ENCODE assay signal across 23 mouse cellular contexts in genomic region chr6:5154786-5155185, GRCm38 (mm10). TPM values are rescaled to one million over a fixed set of nuclear protein-coding genes. Genes with fewer than 3 reads are reported as not detected.
DNase-seq lines count a peak whose midpoint lies in the region; ATAC-seq lines count a peak whose summit lies in the region.
"Had no signal": no experiment of that assay in that cellular context is flagged by ENCODE, and none has a peak within 500 bp of the region (broad histone marks: within the 10 kb centered on the region; RNA-seq: fewer than 3 reads in every experiment).

No protein-coding gene starts in this region.

- intact Hi-C loops in heart, postnatal 25 days (cut with DNase I): no loop called here

- H3K27ac ChIP-seq in liver, embryonic 12.5 days: peak overlapping the region; percentile 97
- H3K27ac ChIP-seq in liver, embryonic 16.5 days (ENCODE audit: low read length): peak overlapping the region; percentile 96
- H3K27ac ChIP-seq: embryonic facial prominence, embryonic 15.5 days; forebrain, embryonic 13.5 days; heart, adult 2 months; heart, embryonic 15.5 days; hindbrain, embryonic 15.5 days had no signal

- DNase-seq in 3T3-L1 (ENCODE audit: low read depth, low spot score): peak; percentile 53
- DNase-seq in thymus, postnatal 4 days: no peak
- no peak for DNase-seq in neural tube, embryonic 10.5 days (ENCODE audit: extremely low spot score, low spot score)
- DNase-seq in heart, postnatal 25 days (ENCODE audit: low spot score): no peak
- DNase-seq: adrenal gland, adult 2 months; adrenal gland, postnatal 25 days; cerebellum, adult 11 months; cerebellum, adult 8-10 months; cerebellum, postnatal 14 days; embryo, embryonic 11 days; heart, adult 2 months; heart, postnatal 36 days had no signal

- peak overlapping the region; percentile 46 for H3K4me3 ChIP-seq in liver, embryonic 12.5 days
- H3K4me3 ChIP-seq in liver, embryonic 16.5 days (ENCODE audit: low read depth, low read length): peak overlapping the region; percentile 14
- H3K4me3 ChIP-seq: embryonic facial prominence, embryonic 15.5 days; forebrain, embryonic 13.5 days; heart, adult 2 months; heart, embryonic 15.5 days; hindbrain, embryonic 15.5 days had no signal

- peaks cover 90% of the 10 kb centered on the region for H3K4me1 ChIP-seq in liver, embryonic 12.5 days
- H3K4me1 ChIP-seq in liver, embryonic 16.5 days (ENCODE audit: control insufficient read depth, low read depth, low read length): peaks cover 47% of the 10 kb centered on the region
- H3K4me1 ChIP-seq: embryonic facial prominence, embryonic 15.5 days had no signal

- peaks cover 4% of the 10 kb centered on the region; the same call in 1 of the 2 replicates for H3K36me3 ChIP-seq in liver, embryonic 12.5 days
- H3K36me3 ChIP-seq in liver, embryonic 16.5 days (ENCODE audit: control insufficient read depth, insufficient read depth): no peaks in the 10 kb centered on the region
- H3K36me3 ChIP-seq: heart, embryonic 15.5 days had no signal

- no peaks in the 10 kb centered on the region for H3K27me3 ChIP-seq in liver, embryonic 12.5 days (replicated peaks)
- no peaks in the 10 kb centered on the region for H3K27me3 ChIP-seq in liver, embryonic 16.5 days (ENCODE audit: control insufficient read depth, insufficient read depth, low read depth, low read length)
- H3K27me3 ChIP-seq: CH12.LX; embryonic facial prominence, embryonic 15.5 days; forebrain, embryonic 13.5 days; heart, embryonic 15.5 days; hindbrain, embryonic 15.5 days had no signal

- 36% methylated on average over 6 of the region's 6 CpGs for WGBS in liver, embryonic 12.5 days (ENCODE audit: insufficient replicate concordance)
- WGBS in liver, embryonic 16.5 days (ENCODE audit: insufficient replicate concordance): 42% methylated on average over 6 of the region's 6 CpGs

- no peaks in the 10 kb centered on the region for H3K9me3 ChIP-seq in liver, embryonic 12.5 days (replicated peaks)
- H3K9me3 ChIP-seq in liver, embryonic 16.5 days (replicated peaks; ENCODE audit: control insufficient read depth, low read length): no peaks in the 10 kb centered on the region
- H3K9me3 ChIP-seq: embryonic facial prominence, embryonic 15.5 days; forebrain, embryonic 13.5 days; heart, embryonic 15.5 days; hindbrain, embryonic 15.5 days had no signal

- ATAC-seq in erythroblast, adult 5-6 weeks (replicated peaks; ENCODE audit: low FRiP score, poor library complexity, severe bottlenecking): 0 out of 2 replicates have a peak, but pooled peaks have one; percentile 21
- no peak for ATAC-seq in liver, embryonic 12.5 days
- peak; percentile 15 for ATAC-seq in liver, embryonic 16.5 days (ENCODE audit: low read depth)

- peak overlapping the region; percentile 66 for H3K9ac ChIP-seq in liver, embryonic 12.5 days
- peak overlapping the region; percentile 52; the same call in 1 of the 2 replicates for H3K9ac ChIP-seq in liver, embryonic 16.5 days (ENCODE audit: low read depth, low read length)
- H3K9ac ChIP-seq: embryonic facial prominence, embryonic 15.5 days; forebrain, embryonic 13.5 days; heart, embryonic 15.5 days; hindbrain, embryonic 15.5 days had no signal

- peak overlapping the region; percentile 66 for H3K4me2 ChIP-seq in liver, embryonic 12.5 days
- peak overlapping the region; percentile 45 for H3K4me2 ChIP-seq in liver, embryonic 16.5 days (ENCODE audit: low read depth, low read length)
- H3K4me2 ChIP-seq: embryonic facial prominence, embryonic 15.5 days; forebrain, embryonic 13.5 days; heart, embryonic 11.5 days; heart, embryonic 15.5 days; hindbrain, embryonic 15.5 days had no signal

RNA-seq across cellular contexts. Expression of gene Pon1, which starts 39.0 kb away (rescaled TPM):
- not detected in 2 replicates for total RNA-seq in erythroblast, adult 5-6 weeks (2015; ENCODE audit: low replicate concordance)
- total RNA-seq in erythroblast, adult 5-6 weeks (2017; ENCODE audit: low replicate concordance): 0.60 TPM in 1 of 2 replicates, not detected in the other
- 0.66 and 0.98 TPM in 2 replicates for polyA plus RNA-seq in liver, embryonic 12.5 days (2016; fragmentation: Nextera tagmentation; extraction: Ambion mirVana)
- 15.5 and 19.2 TPM in 2 replicates for polyA plus RNA-seq in liver, embryonic 16.5 days (2015; fragmentation: Nextera tagmentation; extraction: Ambion mirVana)
- not detected for total RNA-seq in heart, postnatal 25 days (2021)
- total RNA-seq: CH12.LX; common myeloid progenitor, adult 5-6 weeks had no signal
- polyA plus RNA-seq: embryonic facial prominence, embryonic 11.5 days; forebrain, embryonic 13.5 days; heart, embryonic 15.5 days had no signal
